Mouse (Mus musculus): Measurements from ENCODE around the gene Pcyox1. TPM values are rescaled to one million over a fixed set of nuclear protein-coding genes. Genes with fewer than 3 reads are reported as not detected.
"Not testable (repeated sequence)": the region's sequence is repeated elsewhere in the genome, so short reads cannot be mapped to it uniquely, and the experiment has no call there.

Pcyox1 gene
- polyA plus RNA-seq, 1 experiment from 2014 or later: 107 TPM

- no peak overlapping the region for H3K4me2 ChIP-seq
- no peak overlapping the region for H3K27ac ChIP-seq (ENCODE audit: low read depth, low read length)
- WGBS: 74% methylated on average over 2 of the region's 2 CpGs
- H3K9ac ChIP-seq (ENCODE audit: low read length): no peak overlapping the region
- no peaks in the 10 kb centered on the region for H3K36me3 ChIP-seq (ENCODE audit: control insufficient read depth, insufficient read depth, low read length)
- H3K27me3 ChIP-seq (ENCODE audit: control insufficient read depth, insufficient read depth, low read length): no peaks in the 10 kb centered on the region
- H3K4me1 ChIP-seq (ENCODE audit: control insufficient read depth, insufficient read depth, low read length): peaks cover 5% of the 10 kb centered on the region; the same call in 1 of the 2 replicates
- no peaks in the 10 kb centered on the region for H3K9me3 ChIP-seq (ENCODE audit: control insufficient read depth, low read length)
- no peak for ATAC-seq (ENCODE audit: low FRiP score)
- no peak overlapping the region for H3K4me3 ChIP-seq (ENCODE audit: low read depth, low read length)
- no peak for DNase-seq (ENCODE audit: low spot score, missing footprints)
These were observed 50.9 kb downstream of the Pcyox1 start for GRCm38 (mm10) chr6:86346063-86346462.

GRCm38 (mm10) chr6:86343656-86344055 is 53.3 kb downstream of the Pcyox1 start:
- Histone ChIP-seq H3K4me2 (peak overlapping the region; percentile 30; the same call in 1 of the 2 replicates), H3K4me1 (ENCODE audit: control insufficient read depth, insufficient read depth, low read length) (peaks cover 5% of the 10 kb centered on the region; the same call in 1 of the 2 replicates), H3K36me3 (ENCODE audit: control insufficient read depth, insufficient read depth, low read length) (no peaks in the 10 kb centered on the region), H3K4me3 (ENCODE audit: low read depth, low read length) (0 out of 2 replicates have a peak overlapping the region, but pooled peaks have one; percentile 14), H3K9ac (ENCODE audit: low read length) (peak overlapping the region; percentile 53), H3K9me3 (ENCODE audit: control insufficient read depth, low read length) (no peaks in the 10 kb centered on the region), H3K27me3 (ENCODE audit: control insufficient read depth, insufficient read depth, low read length) (no peaks in the 10 kb centered on the region), H3K27ac (ENCODE audit: low read depth, low read length) (no peak overlapping the region)
- ATAC-seq (ENCODE audit: low FRiP score): no peak
- DNase-seq (ENCODE audit: low spot score, missing footprints): peak; percentile 92
- WGBS: 21% methylated on average over 7 of the region's 7 CpGs

- not testable (repeated sequence) for H3K4me2 ChIP-seq; ATAC-seq (ENCODE audit: low FRiP score); H3K27me3 ChIP-seq (ENCODE audit: control insufficient read depth, insufficient read depth, low read length); H3K4me3 ChIP-seq (ENCODE audit: low read depth, low read length); H3K4me1 ChIP-seq (ENCODE audit: control insufficient read depth, insufficient read depth, low read length); DNase-seq (ENCODE audit: low spot score, missing footprints); H3K36me3 ChIP-seq (ENCODE audit: control insufficient read depth, insufficient read depth, low read length); H3K9ac ChIP-seq (ENCODE audit: low read length); H3K27ac ChIP-seq (ENCODE audit: low read depth, low read length); H3K9me3 ChIP-seq (ENCODE audit: control insufficient read depth, low read length)
- 85% methylated on average over 4 of the region's 4 CpGs for WGBS
These were observed 60.6 kb downstream of the Pcyox1 start for GRCm38 (mm10) chr6:86336340-86336739.

Other genes with a start within 250 kb of the Pcyox1 start
- gene Tgfa, start 201.9 kb downstream of the Pcyox1 start, polyA plus RNA-seq (2014; fragmentation: Nextera tagmentation; extraction: Ambion mirVana): 1.4 and 1.7 TPM in 2 replicates
- gene Fam136a, start 31.5 kb downstream of the Pcyox1 start, polyA plus RNA-seq (2014; fragmentation: Nextera tagmentation; extraction: Ambion mirVana): 147 and 152 TPM in 2 replicates
- 658 and 748 TPM in 2 replicates for gene Snrpg, start 25.9 kb downstream of the Pcyox1 start, polyA plus RNA-seq (2014; fragmentation: Nextera tagmentation; extraction: Ambion mirVana)
- 241 and 255 TPM in 2 replicates for gene Tia1, start 7.1 kb upstream of the Pcyox1 start, polyA plus RNA-seq (2014; fragmentation: Nextera tagmentation; extraction: Ambion mirVana)
- gene Gm44790, start 29.5 kb upstream of the Pcyox1 start, polyA plus RNA-seq (2014; fragmentation: Nextera tagmentation; extraction: Ambion mirVana): not detected in 2 replicates
- 23.6 and 26.4 TPM in 2 replicates for gene C87436, start 41.2 kb upstream of the Pcyox1 start, polyA plus RNA-seq (2014; fragmentation: Nextera tagmentation; extraction: Ambion mirVana)
- gene Pcbp1, start 129.2 kb upstream of the Pcyox1 start, polyA plus RNA-seq (2014; fragmentation: Nextera tagmentation; extraction: Ambion mirVana): 418 and 497 TPM in 2 replicates
- 0.37 and 0.68 TPM in 2 replicates for gene Asprv1, start 231.0 kb upstream of the Pcyox1 start, polyA plus RNA-seq (2014; fragmentation: Nextera tagmentation; extraction: Ambion mirVana)